Mouse (Mus musculus) small intestine, adult 2 months (tissue): ENCODE measurements at regions not wholly inside any gene's neighbourhood (a gene's known extent, or its start where the extent isn't known, plus 50 kb on each side); places are given as distances from the start of the nearest gene placed in this dataset.

Experiments used
- H3K27ac ChIP-seq: fragments of 200-500 bp; 2 replicates; pipeline ENCODE4 v1.5.1; 2012; ENCODE audit warnings: low read depth, low read length, control low read depth, inconsistent platforms; ENCODE audit not compliant: insufficient read depth
- H3K27me3 ChIP-seq: fragments of 200-500 bp; 2 replicates; pipeline ENCODE4 v1.6.1; 2012; ENCODE audit warnings: mild to moderate bottlenecking, moderate library complexity, low read length, inconsistent platforms; ENCODE audit not compliant: control insufficient read depth, insufficient read depth
- H3K36me3 ChIP-seq: fragments of 200-500 bp; 2 replicates; pipeline ENCODE4 v1.6.1; 2012; ENCODE audit warnings: mild to moderate bottlenecking, low read length, control low read depth, inconsistent platforms; ENCODE audit not compliant: control insufficient read depth, insufficient read depth
- H3K4me1 ChIP-seq: fragments of 200-500 bp; 2 replicates; pipeline ENCODE4 v1.6.1; 2012; ENCODE audit warnings: low read length, inconsistent platforms, mixed read lengths; ENCODE audit not compliant: control insufficient read depth, insufficient read depth, insufficient read length
- H3K4me3 ChIP-seq: fragments of 200-500 bp; 2 replicates; pipeline ENCODE4 v1.5.1; 2012; ENCODE audit warnings: low read depth, mild to moderate bottlenecking, control low read depth, inconsistent platforms, low read length, moderate library complexity
- CTCF ChIP-seq: fragments of 200-500 bp; IDR thresholded peaks from 2 replicates; pipeline ENCODE4 v1.5.1; 2012; ENCODE audit warnings: low read depth, mild to moderate bottlenecking, control low read depth, inconsistent platforms, low read length, moderate library complexity, mixed read lengths; ENCODE audit not compliant: insufficient replicate concordance, insufficient read length; ENCODE audit errors: extremely low read depth
- POLR2A ChIP-seq: fragments of 200-500 bp; IDR thresholded peaks from 2 replicates; pipeline ENCODE4 v1.6.1; 2012; ENCODE audit warnings: low read depth, mild to moderate bottlenecking, control low read depth, inconsistent platforms, low read length, moderate library complexity
- WGBS: fragments of 180-500 bp; shearing (Covaris S2); methylation state at CpG from one replicate; pipeline ENCODE4 v1.1.7; 2018; 5-methylcytosine and 5-hydroxymethylcytosine counted together

DNA sequence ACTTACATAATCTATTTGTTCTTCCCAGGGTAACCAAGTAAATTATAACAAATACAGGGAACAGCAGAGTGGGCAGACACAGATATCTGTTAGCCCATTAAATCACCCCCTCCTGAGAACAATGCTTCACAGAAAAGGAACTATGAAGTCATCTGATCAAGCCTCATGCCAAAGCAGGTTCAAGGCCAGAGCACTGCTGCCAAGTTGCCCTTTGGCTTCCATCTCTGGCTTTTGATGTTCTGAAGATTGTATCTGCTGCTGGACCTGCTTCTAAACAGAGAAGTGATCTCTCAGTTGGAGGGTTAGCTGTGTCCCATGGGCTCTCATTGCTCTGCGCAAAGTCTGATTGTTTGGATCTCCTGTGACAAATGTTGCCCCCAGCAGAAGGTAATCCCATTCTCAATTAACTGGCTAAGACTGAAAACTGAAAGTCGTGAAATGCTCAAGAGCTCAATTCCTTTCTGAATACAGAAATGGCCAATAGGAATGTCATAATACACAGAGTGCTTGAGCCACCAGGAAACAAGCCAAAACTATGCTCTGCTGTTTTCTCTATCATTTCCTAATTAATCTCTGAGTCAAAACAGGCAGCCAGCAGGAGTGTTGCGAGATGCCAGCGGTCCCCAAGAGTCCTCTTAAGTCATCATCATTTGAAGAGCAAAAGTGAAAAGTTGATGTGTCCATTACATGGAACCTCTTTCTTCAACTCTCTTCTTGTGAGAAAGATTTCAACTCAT lies 102.0 kb upstream of the Far2 start:
- H3K4me1 ChIP-seq = no peaks in the 10 kb centered on the region

DNA sequence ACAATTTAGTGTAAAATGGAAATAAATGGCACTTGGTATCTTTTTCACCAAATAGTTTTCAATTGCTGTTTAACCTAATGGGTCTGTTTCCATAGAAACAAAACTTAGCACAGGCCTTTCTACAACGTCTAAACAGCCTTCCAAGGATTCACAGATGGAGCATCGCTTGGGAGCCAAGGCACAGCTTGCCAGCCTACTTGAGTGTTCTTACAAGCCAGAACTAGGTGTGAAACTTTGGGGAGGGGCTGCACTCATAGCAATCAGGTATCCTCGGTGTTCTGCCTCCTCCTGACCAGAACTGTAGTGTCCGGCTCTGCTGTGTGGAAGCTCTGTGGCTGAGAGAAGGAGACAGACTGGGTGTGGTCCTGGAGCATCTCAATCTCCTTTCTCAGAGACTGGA lies 99.1 kb upstream of the Far2 start:
- WGBS = 84% methylated on average over 4 of the region's 4 CpGs
- H3K27me3 ChIP-seq = no peaks in the 10 kb centered on the region
- no peaks in the 10 kb centered on the region for H3K4me1 ChIP-seq
- TF ChIP-seq POLR2A (no peak), CTCF (no peak)
- H3K27ac ChIP-seq = no peak overlapping the region
- no peaks in the 10 kb centered on the region for H3K36me3 ChIP-seq
- no peak overlapping the region for H3K4me3 ChIP-seq

More for the DNA sequence above, 102.0 kb upstream of the Far2 start:
- Histone ChIP-seq H3K36me3 (no peaks in the 10 kb centered on the region), H3K27me3 (no peaks in the 10 kb centered on the region), H3K27ac (no peak overlapping the region), H3K4me3 (no peak overlapping the region)
- 73% methylated on average over 4 of the region's 4 CpGs for WGBS
- no peak for TF ChIP-seq POLR2A
- TF ChIP-seq CTCF = no peak

DNA sequence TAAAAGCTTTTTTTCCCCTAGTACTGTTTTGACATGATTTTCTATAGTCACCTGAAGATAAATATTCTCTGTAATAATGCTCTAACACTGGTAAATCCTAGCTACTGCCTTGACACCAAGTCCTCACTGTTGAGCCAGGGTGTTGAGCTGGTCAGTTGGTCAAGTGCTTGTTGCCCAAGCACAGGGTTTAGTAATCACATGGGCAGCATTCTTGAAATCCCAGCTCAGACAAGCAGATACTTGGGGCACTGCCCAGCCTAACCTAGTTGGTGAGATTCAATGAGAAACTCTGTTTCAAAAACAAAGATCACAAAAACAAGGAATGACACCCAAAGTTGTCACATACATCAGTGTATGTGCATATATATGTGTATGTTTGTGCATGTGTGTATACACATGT lies 95.4 kb upstream of the Far2 start:
- Histone ChIP-seq H3K36me3 (no peaks in the 10 kb centered on the region), H3K4me1 (peaks cover 15% of the 10 kb centered on the region; the same call in 1 of the 2 replicates), H3K27me3 (no peaks in the 10 kb centered on the region), H3K27ac (no peak overlapping the region), H3K4me3 (no peak overlapping the region)
- TF ChIP-seq POLR2A (no peak), CTCF (no peak)

DNA sequence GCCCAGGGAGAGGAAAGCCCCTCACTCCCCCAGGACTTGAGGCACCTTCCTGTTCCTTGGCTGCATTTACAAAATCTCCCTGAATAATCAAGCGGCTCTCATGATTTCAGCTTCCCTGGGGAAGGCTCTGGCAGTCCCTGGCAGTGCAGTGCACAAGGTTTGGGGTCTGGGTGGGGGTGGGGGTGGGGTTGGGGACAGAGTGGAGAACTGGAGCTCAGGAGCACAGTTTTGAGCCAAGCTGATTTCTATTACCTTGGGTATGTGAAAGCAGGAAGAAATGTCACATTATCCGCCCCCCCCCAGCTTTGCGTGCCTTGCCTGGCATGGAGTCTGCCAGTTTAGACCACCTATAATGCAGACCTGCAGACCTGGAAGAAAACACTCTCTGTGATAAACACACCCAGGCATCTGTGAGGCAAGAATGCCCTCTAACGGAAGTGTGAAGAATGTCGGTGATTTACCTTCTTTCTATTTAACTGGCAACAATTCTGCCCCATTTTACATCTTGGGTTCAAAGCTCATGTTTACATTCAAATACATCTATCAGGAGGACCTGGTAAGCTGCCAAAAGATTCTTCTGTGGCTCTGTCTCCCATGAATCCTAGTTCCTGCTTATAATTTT lies 93.9 kb upstream of the Far2 start:
- Histone ChIP-seq H3K4me1 (peaks cover 20% of the 10 kb centered on the region; the same call in 1 of the 2 replicates), H3K36me3 (no peaks in the 10 kb centered on the region), H3K27ac (peak overlapping the region; percentile 91), H3K4me3 (no peak overlapping the region), H3K27me3 (no peaks in the 10 kb centered on the region)
- WGBS = 20% methylated on average over 5 of the region's 5 CpGs
- TF ChIP-seq POLR2A (no peak), CTCF (peak; percentile 20; the same call in 1 of the 2 replicates)

DNA sequence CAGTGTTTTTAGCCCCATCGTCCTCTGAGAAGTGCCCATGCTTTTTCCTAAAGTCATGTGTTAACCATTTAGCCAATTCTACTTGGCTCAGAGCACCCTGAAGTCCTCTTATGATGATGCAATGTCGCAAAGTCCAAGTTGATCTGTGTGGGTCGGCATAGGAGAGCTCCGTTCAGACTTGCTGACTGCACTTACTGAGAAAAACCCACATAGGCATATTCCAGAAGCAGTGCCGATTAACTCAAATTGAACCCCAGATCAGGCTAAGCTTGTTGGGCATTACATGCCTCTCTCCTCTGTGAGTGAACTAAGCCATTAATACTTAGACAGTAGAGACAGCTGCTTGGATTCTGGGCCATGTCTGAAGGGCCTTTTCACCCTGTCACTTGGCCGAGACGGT lies 93.3 kb upstream of the Far2 start:
- TF ChIP-seq CTCF (no peak), POLR2A (no peak)
- WGBS = 20% methylated on average over 7 of the region's 7 CpGs
- H3K27ac ChIP-seq = peak overlapping the region; percentile 91
- H3K4me1 ChIP-seq = peaks cover 20% of the 10 kb centered on the region; the same call in 1 of the 2 replicates
- no peak overlapping the region for H3K4me3 ChIP-seq
- H3K27me3 ChIP-seq = no peaks in the 10 kb centered on the region
- H3K36me3 ChIP-seq = no peaks in the 10 kb centered on the region

DNA sequence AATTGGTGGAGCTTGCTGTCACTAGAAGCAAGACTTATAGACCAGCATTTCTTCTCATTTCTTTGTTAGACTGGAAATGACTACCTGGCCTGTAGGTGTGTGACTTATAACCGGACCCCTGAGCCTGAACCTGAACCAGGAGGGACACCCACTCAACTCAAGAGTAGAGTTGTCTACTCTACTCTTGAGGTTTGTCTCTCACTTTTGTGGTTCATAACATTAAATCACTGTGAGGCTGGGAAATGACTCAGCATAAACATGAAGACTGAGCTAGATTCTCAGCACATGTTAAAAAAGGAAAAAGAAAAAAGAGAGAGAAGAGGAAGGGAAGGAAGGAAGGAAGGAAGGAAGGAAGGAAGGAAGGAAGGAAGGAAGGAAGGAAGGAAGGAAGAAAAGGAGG lies 92.8 kb upstream of the Far2 start:
- H3K4me1 ChIP-seq = peaks cover 20% of the 10 kb centered on the region; the same call in 1 of the 2 replicates
- no peak overlapping the region for H3K4me3 ChIP-seq
- H3K36me3 ChIP-seq = no peaks in the 10 kb centered on the region
- no peaks in the 10 kb centered on the region for H3K27me3 ChIP-seq
- WGBS = 76% methylated on average over 1 of the region's 1 CpGs
- TF ChIP-seq CTCF (no peak), POLR2A (no peak)
- H3K27ac ChIP-seq = peak overlapping the region; percentile 91

DNA sequence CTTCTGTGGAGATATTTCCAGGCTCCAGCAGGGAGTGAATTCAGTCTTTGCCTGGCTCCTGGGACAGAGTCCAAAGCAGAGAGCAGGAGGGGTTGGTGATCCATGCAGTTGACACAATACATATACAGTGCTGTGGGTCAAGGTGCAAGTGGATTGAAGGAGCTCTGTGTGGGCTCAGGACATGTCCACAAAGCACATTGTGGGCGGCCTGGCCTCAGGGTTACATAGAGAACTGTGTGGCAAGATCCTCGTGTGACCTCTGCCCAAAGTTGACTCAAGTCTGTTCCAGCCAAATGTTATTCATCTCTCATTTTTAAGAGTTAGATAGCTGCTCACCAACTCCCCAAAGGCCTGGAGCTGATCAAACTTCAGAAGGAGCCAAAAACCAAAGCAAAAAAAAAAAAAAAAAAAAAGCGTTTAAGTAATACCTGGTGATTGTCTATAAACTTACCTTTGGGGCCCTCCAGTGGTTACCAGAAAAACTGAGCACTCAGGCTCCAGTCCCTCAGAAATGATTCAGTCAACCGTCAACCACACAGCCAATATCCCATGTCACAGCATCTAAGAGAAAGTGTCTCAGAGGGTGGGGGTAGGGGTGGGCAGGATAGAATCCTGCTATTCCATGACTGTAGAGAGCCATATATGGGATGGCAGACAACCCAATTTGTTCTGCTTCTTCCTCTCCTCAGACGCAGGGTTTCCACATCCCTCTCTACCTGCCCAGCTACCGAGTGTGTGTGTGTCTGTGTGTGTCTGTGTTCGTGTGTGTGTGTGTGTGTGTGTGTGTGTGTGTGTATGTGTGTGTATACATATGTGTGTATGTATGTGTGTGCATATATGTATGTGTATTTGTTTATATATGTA lies 91.9 kb upstream of the Far2 start:
- no peak for TF ChIP-seq CTCF
- no peak for TF ChIP-seq POLR2A
- H3K4me1 ChIP-seq = peaks cover 20% of the 10 kb centered on the region; the same call in 1 of the 2 replicates
- no peaks in the 10 kb centered on the region for H3K36me3 ChIP-seq
- WGBS = 48% methylated on average over 7 of the region's 7 CpGs
- no peak overlapping the region for H3K4me3 ChIP-seq
- H3K27ac ChIP-seq = peak overlapping the region; percentile 91
- no peaks in the 10 kb centered on the region for H3K27me3 ChIP-seq
